Mouse (Mus musculus): ENCODE data around the gene Foxc2. TPM values are rescaled to one million over a fixed set of nuclear protein-coding genes. Genes with fewer than 3 reads are reported as not detected.
A peak's percentile ranks its signal among the peaks of the same experiment; 100 is the strongest.

Foxc2 gene
- polyA plus RNA-seq, 1 experiment from 2014 or later = 3.1 TPM

DNA sequence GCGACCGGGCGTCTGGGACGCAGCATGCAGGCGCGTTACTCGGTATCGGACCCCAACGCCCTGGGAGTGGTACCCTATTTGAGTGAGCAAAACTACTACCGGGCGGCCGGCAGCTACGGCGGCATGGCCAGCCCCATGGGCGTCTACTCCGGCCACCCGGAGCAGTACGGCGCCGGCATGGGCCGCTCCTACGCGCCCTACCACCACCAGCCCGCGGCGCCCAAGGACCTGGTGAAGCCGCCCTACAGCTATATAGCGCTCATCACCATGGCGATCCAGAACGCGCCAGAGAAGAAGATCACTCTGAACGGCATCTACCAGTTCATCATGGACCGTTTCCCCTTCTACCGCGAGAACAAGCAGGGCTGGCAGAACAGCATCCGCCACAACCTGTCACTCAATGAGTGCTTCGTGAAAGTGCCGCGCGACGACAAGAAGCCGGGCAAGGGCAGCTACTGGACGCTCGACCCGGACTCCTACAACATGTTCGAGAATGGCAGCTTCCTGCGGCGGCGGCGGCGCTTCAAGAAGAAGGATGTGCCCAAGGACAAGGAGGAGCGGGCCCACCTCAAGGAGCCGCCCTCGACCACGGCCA, 717 bp downstream of the Foxc2 start:
- H3K36me3 ChIP-seq (replicated peaks; ENCODE audit: control insufficient read depth, insufficient read depth) = no peaks in the 10 kb centered on the region
- DNase-seq (ENCODE audit: low spot score) = no peak
- no peak overlapping the region for H3K27ac ChIP-seq
- peak overlapping the region; percentile 53 for H3K4me2 ChIP-seq (replicated peaks)
- H3K27me3 ChIP-seq (ENCODE audit: control insufficient read depth, insufficient read depth, low read length) = peaks cover 93% of the 10 kb centered on the region
- no peak for ATAC-seq (ENCODE audit: low FRiP score)
- peak overlapping the region; percentile 28 for H3K4me3 ChIP-seq (replicated peaks; ENCODE audit: low read length)
- peak overlapping the region; percentile 41; the same call in 1 of the 2 replicates for H3K9ac ChIP-seq
- H3K9me3 ChIP-seq (ENCODE audit: control insufficient read depth, low read length) = no peaks in the 10 kb centered on the region
- no peaks in the 10 kb centered on the region for H3K4me1 ChIP-seq (replicated peaks; ENCODE audit: control insufficient read depth, insufficient read depth, low read length)
- WGBS = under 1% methylated on average over 55 of the region's 55 CpGs

DNA sequence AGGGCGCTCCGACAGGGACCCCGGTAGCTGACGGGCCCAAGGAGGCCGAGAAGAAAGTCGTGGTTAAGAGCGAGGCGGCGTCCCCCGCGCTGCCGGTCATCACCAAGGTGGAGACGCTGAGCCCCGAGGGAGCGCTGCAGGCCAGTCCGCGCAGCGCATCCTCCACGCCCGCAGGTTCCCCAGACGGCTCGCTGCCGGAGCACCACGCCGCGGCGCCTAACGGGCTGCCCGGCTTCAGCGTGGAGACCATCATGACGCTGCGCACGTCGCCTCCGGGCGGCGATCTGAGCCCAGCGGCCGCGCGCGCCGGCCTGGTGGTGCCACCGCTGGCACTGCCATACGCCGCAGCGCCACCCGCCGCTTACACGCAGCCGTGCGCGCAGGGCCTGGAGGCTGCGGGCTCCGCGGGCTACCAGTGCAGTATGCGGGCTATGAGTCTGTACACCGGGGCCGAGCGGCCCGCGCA, 1.2 kb downstream of the Foxc2 start:
- peaks cover 97% of the 10 kb centered on the region for H3K27me3 ChIP-seq (ENCODE audit: control insufficient read depth, insufficient read depth, low read length)
- H3K4me1 ChIP-seq (replicated peaks; ENCODE audit: control insufficient read depth, insufficient read depth, low read length) = no peaks in the 10 kb centered on the region
- no peak overlapping the region for H3K27ac ChIP-seq
- no peaks in the 10 kb centered on the region for H3K36me3 ChIP-seq (replicated peaks; ENCODE audit: control insufficient read depth, insufficient read depth)
- WGBS = 1% methylated on average over 56 of the region's 62 CpGs
- H3K4me2 ChIP-seq (replicated peaks) = peak overlapping the region; percentile 53
- peak overlapping the region; percentile 28 for H3K4me3 ChIP-seq (replicated peaks; ENCODE audit: low read length)
- no peak for DNase-seq (ENCODE audit: low spot score)
- no peak for ATAC-seq (ENCODE audit: low FRiP score)
- no peaks in the 10 kb centered on the region for H3K9me3 ChIP-seq (ENCODE audit: control insufficient read depth, low read length)
- peak overlapping the region; percentile 5; the same call in 1 of the 2 replicates for H3K9ac ChIP-seq

DNA sequence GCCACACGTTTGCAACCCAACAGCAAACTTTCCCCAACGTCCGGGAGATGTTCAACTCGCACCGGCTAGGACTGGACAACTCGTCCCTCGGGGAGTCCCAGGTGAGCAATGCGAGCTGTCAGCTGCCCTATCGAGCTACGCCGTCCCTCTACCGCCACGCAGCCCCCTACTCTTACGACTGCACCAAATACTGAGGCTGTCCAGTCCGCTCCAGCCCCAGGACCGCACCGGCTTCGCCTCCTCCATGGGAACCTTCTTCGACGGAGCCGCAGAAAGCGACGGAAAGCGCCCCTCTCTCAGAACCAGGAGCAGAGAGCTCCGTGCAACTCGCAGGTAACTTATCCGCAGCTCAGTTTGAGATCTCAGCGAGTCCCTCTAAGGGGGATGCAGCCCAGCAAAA, 1.9 kb downstream of the Foxc2 start:
- DNase-seq (ENCODE audit: low spot score) (no peak), ATAC-seq (ENCODE audit: low FRiP score) (no peak)
- Histone ChIP-seq H3K27me3 (ENCODE audit: control insufficient read depth, insufficient read depth, low read length) (peaks cover 97% of the 10 kb centered on the region), H3K4me1 (replicated peaks; ENCODE audit: control insufficient read depth, insufficient read depth, low read length) (no peaks in the 10 kb centered on the region), H3K4me2 (replicated peaks) (peak overlapping the region; percentile 53; the same call in 1 of the 2 replicates), H3K27ac (no peak overlapping the region), H3K36me3 (replicated peaks; ENCODE audit: control insufficient read depth, insufficient read depth) (no peaks in the 10 kb centered on the region), H3K4me3 (replicated peaks; ENCODE audit: low read length) (peak overlapping the region; percentile 28), H3K9ac (no peak overlapping the region; the same call in 1 of the 2 replicates), H3K9me3 (ENCODE audit: control insufficient read depth, low read length) (no peaks in the 10 kb centered on the region)
- 0% methylated on average over 28 of the region's 28 CpGs for WGBS

- no peaks in the 10 kb centered on the region for H3K9me3 ChIP-seq (ENCODE audit: control insufficient read depth, low read length)
- H3K4me2 ChIP-seq (replicated peaks) = no peak overlapping the region
- H3K36me3 ChIP-seq (replicated peaks; ENCODE audit: control insufficient read depth, insufficient read depth) = no peaks in the 10 kb centered on the region
- peak overlapping the region; percentile 28 for H3K4me3 ChIP-seq (replicated peaks; ENCODE audit: low read length)
- DNase-seq (ENCODE audit: low spot score) (no peak), ATAC-seq (ENCODE audit: low FRiP score) (no peak)
- 2% methylated on average over 18 of the region's 18 CpGs for WGBS
- H3K27me3 ChIP-seq (ENCODE audit: control insufficient read depth, insufficient read depth, low read length) = peaks cover 100% of the 10 kb centered on the region
- H3K4me1 ChIP-seq (replicated peaks; ENCODE audit: control insufficient read depth, insufficient read depth, low read length) = no peaks in the 10 kb centered on the region
- H3K9ac ChIP-seq = no peak overlapping the region
- no peak overlapping the region for H3K27ac ChIP-seq
Observed at GRCm38 (mm10) chr8:121118634-121119420, 2.9 kb downstream of the Foxc2 start.

DNA sequence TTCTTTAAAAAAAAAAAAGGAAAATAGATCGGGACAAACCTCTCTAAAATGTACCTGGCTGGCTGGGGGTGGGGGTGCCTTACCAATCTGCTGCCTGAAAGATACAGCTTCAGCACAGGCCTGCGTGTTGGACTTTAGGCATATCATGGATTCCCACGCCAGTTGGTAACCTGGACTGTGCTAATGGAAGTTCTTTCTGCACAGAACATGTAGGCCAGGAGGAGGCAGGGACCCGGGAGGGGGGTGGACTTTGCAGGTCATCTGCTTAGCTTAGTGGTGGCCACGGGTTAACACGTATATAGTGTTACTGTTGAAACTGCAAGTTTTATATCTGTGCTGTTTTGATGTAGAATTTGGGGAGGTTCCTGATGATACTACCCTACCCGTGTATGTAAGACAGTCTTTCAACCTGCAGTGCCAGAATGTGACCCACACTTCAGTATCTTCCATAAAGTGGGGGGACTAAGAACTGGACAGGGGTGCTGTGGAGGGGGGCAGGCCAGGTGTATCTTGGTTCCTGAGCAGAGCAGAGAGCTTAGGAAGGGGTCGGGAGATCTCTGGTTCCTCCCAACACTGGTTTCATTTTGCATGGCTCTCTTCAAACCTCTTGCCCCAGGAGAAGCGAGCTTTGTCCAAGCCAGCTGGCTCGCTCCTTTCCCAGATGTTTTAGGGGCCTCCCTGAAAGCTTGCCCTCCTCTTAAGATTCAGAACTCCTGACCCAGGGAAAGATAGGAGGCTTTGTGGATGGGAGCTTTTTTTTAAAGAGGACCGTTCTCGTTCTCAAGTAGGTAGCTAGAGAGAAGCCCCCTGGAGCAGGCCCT, 3.9 kb downstream of the Foxc2 start:
- Histone ChIP-seq H3K4me3 (replicated peaks; ENCODE audit: low read length) (peak overlapping the region; percentile 28), H3K27me3 (ENCODE audit: control insufficient read depth, insufficient read depth, low read length) (peaks cover 100% of the 10 kb centered on the region), H3K4me1 (replicated peaks; ENCODE audit: control insufficient read depth, insufficient read depth, low read length) (no peaks in the 10 kb centered on the region), H3K9me3 (ENCODE audit: control insufficient read depth, low read length) (no peaks in the 10 kb centered on the region), H3K9ac (no peak overlapping the region), H3K4me2 (replicated peaks) (no peak overlapping the region; the same call in 1 of the 2 replicates), H3K27ac (no peak overlapping the region), H3K36me3 (replicated peaks; ENCODE audit: control insufficient read depth, insufficient read depth) (no peaks in the 10 kb centered on the region)
- WGBS = 3% methylated on average over 12 of the region's 12 CpGs
- ATAC-seq (ENCODE audit: low FRiP score) = no peak
- no peak for DNase-seq (ENCODE audit: low spot score)

DNA sequence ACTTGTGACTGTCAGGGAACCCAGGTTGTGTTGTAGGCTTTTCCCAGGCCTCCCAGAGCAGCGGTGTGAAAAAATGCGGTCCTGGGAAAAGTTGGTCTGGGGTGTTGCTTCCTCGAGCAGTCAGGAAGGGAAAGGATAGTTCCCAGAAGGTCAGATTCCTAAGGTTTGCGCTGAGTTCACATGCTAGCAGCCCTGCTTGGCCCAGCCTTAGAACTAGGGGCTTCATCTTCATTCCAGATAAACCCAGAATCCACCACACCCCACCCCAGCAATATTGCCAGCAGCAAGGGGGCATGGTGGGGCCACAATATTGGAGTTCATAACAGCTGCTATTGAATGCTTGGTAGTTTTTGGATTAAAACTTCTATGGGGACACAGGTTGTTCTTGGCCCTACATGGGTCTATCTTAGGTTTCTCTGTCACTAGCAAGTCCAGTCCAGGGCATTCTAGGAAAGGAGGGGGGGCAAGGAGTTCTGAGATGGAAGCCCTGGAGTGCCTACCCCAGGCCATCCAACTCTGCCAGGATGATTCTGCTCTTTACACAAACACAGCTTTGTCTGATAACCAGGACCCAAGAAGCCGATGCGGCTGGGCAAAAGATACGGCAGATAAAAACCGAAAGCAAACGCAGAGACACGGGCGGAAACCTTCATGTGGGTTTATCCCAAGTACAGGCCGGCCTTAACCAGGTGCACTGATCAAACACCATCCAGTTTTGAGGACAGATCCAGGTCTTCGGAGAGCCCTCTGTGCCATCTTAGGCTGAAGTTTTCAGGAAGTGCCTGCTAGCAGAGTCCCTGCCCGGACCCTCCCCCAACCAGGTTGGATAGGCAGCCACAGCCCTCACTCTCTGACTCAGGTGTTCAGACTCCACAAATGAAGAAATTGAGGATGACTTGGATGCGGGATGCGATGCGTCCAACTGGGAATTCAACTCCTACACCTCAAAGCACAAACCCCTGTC, 4.8 kb downstream of the Foxc2 start:
- Histone ChIP-seq H3K4me2 (replicated peaks) (peak overlapping the region; percentile 6; the same call in 1 of the 2 replicates), H3K36me3 (replicated peaks; ENCODE audit: control insufficient read depth, insufficient read depth) (no peaks in the 10 kb centered on the region), H3K27me3 (ENCODE audit: control insufficient read depth, insufficient read depth, low read length) (peaks cover 100% of the 10 kb centered on the region), H3K9me3 (ENCODE audit: control insufficient read depth, low read length) (no peaks in the 10 kb centered on the region), H3K4me3 (replicated peaks; ENCODE audit: low read length) (peak overlapping the region; percentile 1; the same call in 1 of the 2 replicates), H3K4me1 (replicated peaks; ENCODE audit: control insufficient read depth, insufficient read depth, low read length) (no peaks in the 10 kb centered on the region), H3K27ac (no peak overlapping the region), H3K9ac (no peak overlapping the region)
- DNase-seq (ENCODE audit: low spot score) (no peak), ATAC-seq (ENCODE audit: low FRiP score) (no peak)
- WGBS = 7% methylated on average over 17 of the region's 17 CpGs

DNA sequence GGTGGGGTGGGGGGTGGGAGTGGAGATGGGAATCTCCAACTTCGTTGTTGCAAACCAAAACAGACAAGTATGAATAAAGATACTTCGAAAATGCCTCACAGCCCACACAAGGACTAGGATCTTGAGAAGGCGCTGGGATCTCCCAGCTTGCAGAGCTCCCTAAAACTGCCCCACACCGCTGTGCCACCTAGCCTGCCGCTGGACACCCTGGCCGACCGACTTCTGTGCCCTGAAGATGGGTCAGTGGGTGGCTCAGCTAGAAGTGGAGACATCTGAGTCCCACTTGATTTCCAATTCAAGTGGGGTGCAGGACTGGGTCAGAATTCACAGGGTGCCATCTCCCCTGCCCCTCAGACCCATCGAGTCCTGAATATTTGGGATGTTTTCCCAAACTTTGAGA, 5.7 kb downstream of the Foxc2 start:
- WGBS = 7% methylated on average over 8 of the region's 8 CpGs
- peaks cover 100% of the 10 kb centered on the region for H3K27me3 ChIP-seq (ENCODE audit: control insufficient read depth, insufficient read depth, low read length)
- H3K4me3 ChIP-seq (replicated peaks; ENCODE audit: low read length) = no peak overlapping the region
- H3K4me1 ChIP-seq (replicated peaks; ENCODE audit: control insufficient read depth, insufficient read depth, low read length) = no peaks in the 10 kb centered on the region
- ATAC-seq (ENCODE audit: low FRiP score) = no peak
- H3K27ac ChIP-seq = no peak overlapping the region
- no peak overlapping the region for H3K4me2 ChIP-seq (replicated peaks)
- DNase-seq (ENCODE audit: low spot score) = no peak
- H3K9ac ChIP-seq = no peak overlapping the region
- H3K36me3 ChIP-seq (replicated peaks; ENCODE audit: control insufficient read depth, insufficient read depth) = no peaks in the 10 kb centered on the region
- no peaks in the 10 kb centered on the region for H3K9me3 ChIP-seq (ENCODE audit: control insufficient read depth, low read length)

DNA sequence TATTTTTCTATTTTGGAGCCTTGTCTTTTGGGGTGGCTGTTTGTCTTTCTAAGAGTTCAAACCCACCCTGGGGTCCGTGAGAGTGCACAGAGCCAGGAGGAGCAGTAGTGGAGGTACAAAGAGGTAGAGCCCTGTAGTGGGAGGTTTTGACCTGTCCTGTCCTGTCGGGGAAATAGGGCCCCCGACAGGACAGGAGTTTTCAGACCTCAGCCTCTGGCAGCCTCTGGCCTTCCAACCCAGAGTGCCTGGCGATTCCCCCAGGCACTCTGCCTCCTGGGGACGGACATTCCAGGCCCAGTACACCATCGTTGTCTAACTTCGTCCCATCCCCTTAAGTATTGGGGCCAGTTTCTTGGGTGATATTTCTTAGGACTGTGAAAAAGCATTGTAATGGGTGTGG, 6.4 kb downstream of the Foxc2 start:
- Histone ChIP-seq H3K9ac (no peak overlapping the region), H3K4me3 (replicated peaks; ENCODE audit: low read length) (no peak overlapping the region), H3K27ac (no peak overlapping the region), H3K9me3 (ENCODE audit: control insufficient read depth, low read length) (no peaks in the 10 kb centered on the region), H3K4me2 (replicated peaks) (no peak overlapping the region), H3K27me3 (ENCODE audit: control insufficient read depth, insufficient read depth, low read length) (peaks cover 100% of the 10 kb centered on the region), H3K36me3 (replicated peaks; ENCODE audit: control insufficient read depth, insufficient read depth) (no peaks in the 10 kb centered on the region), H3K4me1 (replicated peaks; ENCODE audit: control insufficient read depth, insufficient read depth, low read length) (no peaks in the 10 kb centered on the region)
- WGBS = 5% methylated on average over 7 of the region's 7 CpGs
- DNase-seq (ENCODE audit: low spot score) = no peak
- ATAC-seq (ENCODE audit: low FRiP score) = no peak
